Mouse (Mus musculus) embryonic stem cell, embryonic (primary cell): ENCODE data around the gene Bcl6b.

Source experiments
- CTCF ChIA-PET, 4 experiments: fragments of 300-600 bp in 2 of 4; fragments of 350-600 bp in 2 of 4; sonication (Branson Sonifier 250); formaldehyde crosslinking; loops; one replicate each; lab custom pipeline; 2022; ENCODE audit warnings: inconsistent platforms in 2 of 4; lab: Charles Lee
- POLR2A ChIA-PET, 4 experiments: fragments of 300-600 bp in 2 of 4; fragments of 350-600 bp in 2 of 4; sonication (Branson Sonifier 250); formaldehyde crosslinking; loops; one replicate each; lab custom pipeline; 2022; ENCODE audit warnings: antibody characterized with exemption in 4 of 4, inconsistent platforms in 1 of 4; lab: Charles Lee

Bcl6b gene

DNA sequence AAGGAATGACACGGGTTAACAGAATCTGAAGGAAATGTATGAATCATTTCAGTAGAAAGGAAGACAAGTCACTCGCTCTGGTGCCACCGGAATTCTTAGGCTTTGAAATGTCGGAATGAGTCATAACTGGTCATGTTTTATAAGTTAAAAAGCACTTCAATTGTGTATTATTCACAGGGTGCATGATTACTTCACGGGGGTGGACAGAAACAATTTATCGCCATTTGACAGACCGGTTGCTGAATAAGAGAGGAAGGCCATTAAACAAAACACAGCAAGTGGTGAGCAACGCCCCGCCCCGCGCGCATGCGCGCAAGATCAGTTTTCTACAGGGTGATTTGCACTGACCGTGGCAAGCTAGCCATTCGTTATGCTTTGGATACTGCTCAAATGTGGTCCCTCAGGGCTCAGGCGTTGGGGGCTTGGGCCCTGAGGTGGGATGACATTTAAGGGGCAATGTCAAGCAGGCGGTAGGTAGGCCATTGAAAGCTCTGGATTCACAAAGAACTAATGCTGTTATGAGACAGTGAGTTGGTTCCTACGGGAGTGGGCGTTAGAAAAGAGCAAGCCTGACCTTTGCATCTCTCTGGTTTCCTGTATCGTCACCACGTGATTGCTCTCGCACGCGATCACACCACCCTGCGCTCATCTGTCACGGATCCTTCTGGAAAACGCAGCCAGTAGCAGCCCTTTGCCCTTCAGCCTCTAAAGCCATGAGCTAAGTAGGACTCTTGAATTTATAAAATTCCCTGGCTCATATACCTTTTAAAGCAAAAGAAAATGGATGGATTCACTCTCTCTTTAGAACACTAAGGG, 40.1 kb downstream of the Bcl6b start:
- ChIA-PET CTCF (interaction anchor here (0.7 to 2.3 kb wide), 8 partner anchors 12 to 214 kb away, joined by 3 to 11 read pairs (median 5); no protein-coding TSS in a partner anchor), POLR2A (interaction anchor here in 2 of 4 experiments (0.8 to 1.5 kb wide), 4 partner anchors 23 to 32 kb away, joined by 3 to 5 read pairs (median 4); partner anchors contain the start of genes Slc16a11 (in 2 of the 2) and Slc16a13 (in 1 of the 2))

DNA sequence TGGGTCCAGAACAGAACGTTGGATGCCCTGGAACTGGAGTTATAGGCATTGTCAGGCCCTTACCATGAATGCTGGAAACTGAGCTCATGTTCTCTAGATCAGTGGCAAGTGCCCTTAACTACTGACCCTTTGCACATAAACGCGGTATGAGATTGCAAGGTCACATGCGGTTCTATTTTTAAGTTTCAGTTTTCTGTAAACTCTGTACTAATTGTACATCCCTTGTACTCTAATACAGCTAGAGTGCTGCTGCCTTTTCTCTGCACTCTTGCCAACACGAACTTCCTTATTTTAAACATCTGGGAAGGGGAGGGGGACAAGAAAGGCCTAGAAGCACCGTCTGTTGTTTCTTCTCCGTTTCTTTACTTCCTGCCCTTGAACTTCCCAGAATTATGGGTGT, 44.5 kb downstream of the Bcl6b start:
- ChIA-PET CTCF (no interaction called here), POLR2A (no interaction called here)

DNA sequence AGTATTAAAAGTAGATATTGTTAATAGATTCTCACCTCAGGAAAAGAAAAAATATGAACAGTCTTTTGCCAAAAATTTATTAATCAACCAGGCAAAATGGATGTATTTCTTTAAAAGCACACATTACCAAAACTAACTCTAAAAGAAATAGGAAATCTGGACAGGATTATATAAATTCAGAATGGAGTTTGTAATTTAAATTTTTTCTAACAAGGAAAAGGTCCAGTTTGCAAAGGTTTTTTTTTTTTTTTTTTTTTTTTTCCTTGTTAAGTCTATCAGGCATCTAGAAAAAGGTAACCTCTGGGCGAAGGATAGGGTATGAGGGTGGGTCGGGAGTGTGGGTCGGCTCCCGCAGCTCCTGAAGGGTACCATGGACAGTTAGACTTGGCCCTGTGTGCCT, 49.1 kb downstream of the Bcl6b start:
- ChIA-PET POLR2A (interaction anchor here in 2 of 4 experiments (0.9 to 1.9 kb wide), 2 partner anchors 33 to 232 kb away, joined by 3 to 4 read pairs; no protein-coding TSS in a partner anchor), CTCF (interaction anchor here (0.6 to 1.3 kb wide), 6 partner anchors 17 to 426 kb away, joined by 3 to 6 read pairs (median 4); partner anchors contain the start of gene Slc16a11 (in 1 of the 4))

DNA sequence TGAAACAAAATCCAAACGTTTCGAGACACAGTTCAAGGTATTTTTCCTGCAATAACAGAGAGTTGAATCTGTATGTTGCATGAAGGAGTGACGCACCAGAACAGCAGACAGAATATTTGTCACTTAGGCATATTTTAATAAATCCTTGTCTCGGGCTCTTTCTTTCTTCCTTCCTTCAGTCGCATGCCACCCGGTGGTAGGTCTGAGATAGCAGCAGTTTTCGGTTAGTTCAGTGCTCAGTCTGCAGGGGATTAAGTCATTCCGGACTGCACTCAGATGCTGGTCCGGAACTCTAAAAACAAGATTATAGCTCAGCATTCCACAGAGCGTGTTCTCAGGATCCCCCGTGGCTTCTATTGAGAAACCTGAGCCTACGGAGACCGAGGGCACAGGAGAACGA, 50.2 kb downstream of the Bcl6b start:
- ChIA-PET CTCF (no interaction called here), POLR2A (interaction anchor here in 1 of 4 experiments (0.6 kb wide), 1 partner anchor 1373 kb away, joined by 5 read pairs; no protein-coding TSS in a partner anchor)

DNA sequence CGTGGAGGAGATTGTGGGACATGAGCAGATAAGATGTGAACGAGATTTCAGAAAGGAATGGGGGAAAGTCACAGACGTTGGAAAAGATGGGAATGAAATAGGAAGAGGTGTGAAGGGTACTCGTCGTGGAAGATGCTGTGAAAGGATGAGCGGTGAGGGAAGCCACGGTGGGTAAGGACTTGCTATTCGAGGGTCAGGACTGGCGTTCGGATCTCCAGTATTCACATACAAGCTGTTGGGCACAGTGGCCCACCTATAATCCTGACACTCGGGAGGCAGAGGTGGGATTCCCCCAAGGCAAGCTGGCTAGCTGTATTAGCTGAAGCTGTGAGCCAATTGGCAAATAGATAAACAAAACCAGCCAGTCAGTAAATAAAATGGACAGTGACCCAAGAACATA, 50.8 kb downstream of the Bcl6b start:
- ChIA-PET CTCF (interaction anchor here in 2 of 4 experiments (1.2 to 2.1 kb wide), 3 partner anchors 52 to 104 kb away, joined by 4 read pairs; no protein-coding TSS in a partner anchor), POLR2A (interaction anchor here in 1 of 4 experiments (0.7 kb wide), 1 partner anchor 198 kb away, joined by 3 read pairs; the partner anchor contains the start of gene Ctdnep1)

DNA sequence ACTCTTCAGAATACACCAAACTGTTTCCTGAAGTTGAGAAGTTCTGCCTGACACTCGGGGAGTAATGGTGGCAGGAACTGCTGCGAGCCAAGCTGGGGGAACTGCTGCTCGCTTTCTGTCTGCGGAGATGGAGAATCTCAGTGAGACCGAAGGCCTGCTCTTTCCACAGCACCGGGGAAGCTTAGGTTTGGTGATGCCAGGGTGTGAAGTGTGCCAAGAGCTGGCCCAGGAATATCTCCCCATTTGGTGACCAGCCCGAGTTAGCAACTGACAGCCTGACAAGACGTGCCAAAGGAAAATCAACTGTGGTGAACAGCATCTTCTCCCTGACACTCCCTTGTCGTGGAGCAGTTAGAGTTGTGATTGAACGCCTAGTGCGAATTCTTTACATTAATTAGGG, 51.3 kb downstream of the Bcl6b start:
- POLR2A ChIA-PET = interaction anchor here in 1 of 4 experiments (0.7 kb wide), 1 partner anchor 198 kb away, joined by 3 read pairs; the partner anchor contains the start of gene Ctdnep1
- CTCF ChIA-PET = interaction anchor here in 2 of 4 experiments (1.0 to 2.1 kb wide), 9 partner anchors 11 to 244 kb away, joined by 3 to 6 read pairs (median 4); no protein-coding TSS in a partner anchor

DNA sequence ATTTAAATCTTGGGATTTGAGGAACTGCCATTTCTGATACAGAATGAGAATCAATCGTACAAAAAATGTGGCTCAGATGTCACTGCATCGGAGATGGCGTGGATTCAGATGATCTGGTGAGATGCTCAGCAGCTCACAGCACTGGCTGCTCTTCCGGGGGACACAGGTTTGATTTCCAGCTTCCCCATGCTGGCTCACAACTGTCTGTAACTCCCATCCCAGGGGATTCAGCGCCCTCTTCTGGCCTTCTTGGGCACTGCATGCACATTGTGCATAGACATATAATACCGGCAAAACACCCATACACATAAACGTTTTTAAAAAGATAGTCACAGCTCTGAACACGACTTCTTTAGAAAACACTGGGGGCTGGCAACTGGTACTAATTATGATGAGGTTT, 52.0 kb downstream of the Bcl6b start:
- ChIA-PET CTCF (interaction anchor here (0.5 to 2.1 kb wide), 22 partner anchors 10 to 631 kb away, joined by 3 to 6 read pairs (median 4); partner anchors contain the start of genes Slc16a11 (in 2 of the 4) and Asgr1 (in 1 of the 4)), POLR2A (interaction anchor here in 1 of 4 experiments (1.0 kb wide), 1 partner anchor 102 kb away, joined by 3 read pairs; no protein-coding TSS in a partner anchor)

DNA sequence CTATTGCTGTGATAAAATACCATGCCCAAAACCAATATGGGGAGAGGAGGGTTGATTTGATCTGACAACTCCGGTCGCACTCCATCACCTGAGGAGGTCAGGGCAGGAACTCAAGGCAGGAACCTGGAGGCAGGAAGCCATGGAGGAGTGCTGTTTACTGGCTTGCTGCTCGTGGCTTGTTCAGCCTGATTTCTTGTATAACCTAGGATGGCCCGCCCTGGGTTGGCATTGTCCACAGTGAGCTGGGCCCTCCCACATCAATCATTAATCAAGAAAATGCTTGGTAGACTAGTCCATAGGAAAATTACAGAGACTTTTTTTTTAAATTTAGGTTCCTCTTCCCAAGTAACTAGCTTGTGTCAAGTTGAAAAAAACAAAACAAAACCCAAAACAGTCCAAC, 55.1 kb downstream of the Bcl6b start:
- ChIA-PET CTCF (interaction anchor here in 1 of 4 experiments (1.2 kb wide), 1 partner anchor 119 kb away, joined by 3 read pairs; no protein-coding TSS in a partner anchor), POLR2A (no interaction called here)
